Mouse (Mus musculus) liver, embryonic 13.5 days (tissue): ENCODE results near the gene Nusap1. TPM values are rescaled to one million over a fixed set of nuclear protein-coding genes. Genes with fewer than 3 reads are reported as not detected.
"Not testable (repeated sequence)": the region's sequence is repeated elsewhere in the genome, so short reads cannot be mapped to it uniquely, and the experiment has no call there.

Source experiments
- ATAC-seq: fragments of 200-750 bp; cut with Nextera tagmentation; 2 replicates; pipeline ENCODE4 v1.8.0; 2017; ENCODE audit warnings: low read depth, mild to moderate bottlenecking, moderate number of reproducible peaks, moderate library complexity
- DNase-seq: peaks from one replicate; pipeline ENCODE4 v3.0.0; 2022
- H3K27ac ChIP-seq: fragments of 300-500 bp; sonication (generic); 2 replicates; pipeline ENCODE4 v1.5.1; 2015; ENCODE audit warnings: moderate library complexity, mild to moderate bottlenecking, inconsistent platforms
- H3K27me3 ChIP-seq: fragments of 300-500 bp; sonication (generic); 2 replicates; pipeline ENCODE4 v1.6.1; 2015; ENCODE audit warnings: mild to moderate bottlenecking, inconsistent platforms
- H3K36me3 ChIP-seq: fragments of 300-500 bp; sonication (generic); 2 replicates; pipeline ENCODE4 v1.6.1; 2015; ENCODE audit warnings: mild to moderate bottlenecking, inconsistent platforms
- H3K4me1 ChIP-seq: fragments of 300-500 bp; sonication (generic); replicated peaks from 2 replicates; pipeline ENCODE4 v1.6.1; 2015; ENCODE audit warnings: inconsistent platforms
- H3K4me2 ChIP-seq: fragments of 300-500 bp; sonication (generic); 2 replicates; pipeline ENCODE4 v1.6.1; 2015; ENCODE audit warnings: inconsistent platforms, mild to moderate bottlenecking, moderate library complexity
- H3K4me3 ChIP-seq: fragments of 300-500 bp; sonication (generic); replicated peaks from 2 replicates; pipeline ENCODE4 v1.5.1; 2015; ENCODE audit warnings: mild to moderate bottlenecking, inconsistent platforms
- H3K9ac ChIP-seq: fragments of 300-500 bp; sonication (generic); 2 replicates; pipeline ENCODE4 v1.6.1; 2015; ENCODE audit warnings: mild to moderate bottlenecking, inconsistent platforms
- H3K9me3 ChIP-seq: fragments of 300-500 bp; sonication (generic); replicated peaks from 2 replicates; pipeline ENCODE4 v1.6.1; 2016; ENCODE audit warnings: inconsistent platforms
- WGBS: fragments of 180-500 bp; shearing (Covaris S2); methylation state at CpG from one replicate; pipeline ENCODE4 v1.1.7; 2015; ENCODE audit not compliant: insufficient replicate concordance; 5-methylcytosine and 5-hydroxymethylcytosine counted together
- polyA plus RNA-seq: library from polyadenylated mRNA; unstranded; fragments of >200 nt; fragmentation: Nextera tagmentation; extraction: Ambion mirVana; gene quantifications from 2 replicates; pipeline ENCODE4 v1.2.1, GENCODE M21; 2015

Gene Nusap1
- polyA plus RNA-seq, 1 experiment from 2014 or later = 90.6 TPM

GRCm38 (mm10) chr2:119601027-119601426 is 17.1 kb upstream of the Nusap1 start:
- DNase-seq (no peak), ATAC-seq (no peak)
- Histone ChIP-seq H3K27ac (no peak overlapping the region), H3K4me3 (no peak overlapping the region), H3K27me3 (no peaks in the 10 kb centered on the region), H3K36me3 (peaks cover 78% of the 10 kb centered on the region), H3K9me3 (no peaks in the 10 kb centered on the region), H3K4me1 (peaks cover 76% of the 10 kb centered on the region), H3K9ac (no peak overlapping the region), H3K4me2 (0 out of 2 replicates have a peak overlapping the region, but pooled peaks have one; percentile 33)
- WGBS = 94% methylated on average over 4 of the region's 4 CpGs

DNA sequence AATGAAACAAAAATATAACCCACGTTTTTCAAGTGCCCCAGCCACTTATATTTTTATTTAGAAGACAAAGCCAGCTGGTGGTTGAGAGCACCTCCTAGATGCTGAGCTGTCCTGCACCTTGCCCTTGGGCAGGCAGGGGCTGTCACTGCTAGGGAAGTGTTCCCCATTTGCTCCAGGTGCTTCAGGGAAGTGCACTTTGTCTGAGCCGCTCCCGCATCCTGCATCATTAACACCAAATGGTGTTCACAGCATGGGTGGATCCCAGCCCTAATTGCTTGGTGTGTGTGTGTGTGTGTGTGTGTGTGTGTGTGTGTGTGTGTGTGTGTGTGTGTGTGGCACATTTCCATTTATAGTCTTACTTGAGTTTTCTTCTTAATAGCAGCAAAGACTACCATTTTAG is 16.5 kb upstream of the Nusap1 start:
- Histone ChIP-seq H3K4me1 (peaks cover 76% of the 10 kb centered on the region), H3K36me3 (peaks cover 78% of the 10 kb centered on the region), H3K9ac (peak overlapping the region; percentile 17; the same call in 1 of the 2 replicates), H3K4me2 (peak overlapping the region; percentile 33), H3K27ac (peak overlapping the region; percentile 64; the same call in 1 of the 2 replicates)
- H3K27me3 ChIP-seq, DNase-seq, ATAC-seq, H3K9me3 ChIP-seq, H3K4me3 ChIP-seq: not testable (repeated sequence)
- 79% methylated on average over 3 of the region's 3 CpGs for WGBS

DNA sequence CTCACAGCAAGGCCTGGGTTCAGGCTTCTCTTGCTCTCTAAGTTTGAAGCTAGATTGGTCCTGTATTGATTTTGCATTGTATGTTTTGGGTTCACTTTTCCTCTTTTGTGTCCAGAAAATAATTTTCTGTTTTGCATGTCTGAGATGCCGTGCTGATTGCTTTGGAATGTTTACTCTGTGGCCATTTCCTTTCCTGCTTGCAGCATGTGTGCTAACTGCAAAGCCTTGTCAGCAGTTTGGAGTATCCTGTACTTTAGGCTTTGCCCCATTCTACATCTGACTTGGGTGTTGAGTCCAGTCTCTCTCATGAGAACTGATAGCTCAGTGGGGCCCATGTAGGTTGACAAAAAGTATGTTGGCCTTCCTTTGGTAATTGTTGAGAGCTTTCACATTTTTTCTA is 15.6 kb upstream of the Nusap1 start:
- Histone ChIP-seq H3K27me3 (no peaks in the 10 kb centered on the region), H3K9me3 (no peaks in the 10 kb centered on the region), H3K4me1 (peaks cover 76% of the 10 kb centered on the region), H3K4me2 (peak overlapping the region; percentile 37), H3K9ac (peak overlapping the region; percentile 57), H3K36me3 (peaks cover 77% of the 10 kb centered on the region), H3K4me3 (peak overlapping the region; percentile 10), H3K27ac (peak overlapping the region; percentile 97)
- DNase-seq (no peak), ATAC-seq (no peak)
- 51% methylated on average over 1 of the region's 1 CpGs for WGBS

DNA sequence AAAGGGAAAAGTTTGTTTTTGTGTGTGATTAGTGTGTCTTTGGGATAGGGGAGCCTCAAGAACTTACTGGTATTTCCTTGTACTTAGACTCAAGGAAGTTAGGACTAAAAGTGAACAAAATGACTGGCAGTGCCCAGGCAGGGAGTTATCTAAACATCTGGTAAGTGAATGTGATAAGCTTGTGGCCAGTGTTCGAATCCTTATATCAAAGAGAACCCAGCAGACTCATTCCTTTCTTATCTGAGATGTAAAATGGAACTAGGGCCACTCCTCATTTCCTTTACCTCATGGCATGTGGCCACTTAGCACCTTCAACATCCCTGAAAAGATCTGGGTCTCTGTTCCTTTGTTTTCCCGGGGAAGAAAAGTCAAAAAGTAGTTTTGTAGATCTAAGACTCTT is 14.2 kb upstream of the Nusap1 start:
- 23% methylated on average over 2 of the region's 2 CpGs for WGBS
- peak overlapping the region; percentile 58 for H3K9ac ChIP-seq

GRCm38 (mm10) chr2:119605361-119605973 is 12.6 kb upstream of the Nusap1 start:
- peaks cover 68% of the 10 kb centered on the region for H3K4me1 ChIP-seq
- peak overlapping the region; percentile 53 for H3K9ac ChIP-seq
- DNase-seq (peak; percentile 70), ATAC-seq (peak; percentile 91)
- H3K36me3 ChIP-seq = peaks cover 80% of the 10 kb centered on the region
- peak overlapping the region; percentile 32; the same call in 1 of the 2 replicates for H3K4me3 ChIP-seq
- peak overlapping the region; percentile 48 for H3K4me2 ChIP-seq
- H3K9me3 ChIP-seq = no peaks in the 10 kb centered on the region
- WGBS = 24% methylated on average over 6 of the region's 6 CpGs
- H3K27ac ChIP-seq = peak overlapping the region; percentile 97
- no peaks in the 10 kb centered on the region for H3K27me3 ChIP-seq

More for the DNA sequence above, 14.2 kb upstream of the Nusap1 start:
- H3K36me3 ChIP-seq = peaks cover 78% of the 10 kb centered on the region
- peak; percentile 42 for ATAC-seq
- no peaks in the 10 kb centered on the region for H3K27me3 ChIP-seq
- peak overlapping the region; percentile 32 for H3K4me2 ChIP-seq
- DNase-seq = peak; percentile 39
- peak overlapping the region; percentile 97 for H3K27ac ChIP-seq
- H3K9me3 ChIP-seq = no peaks in the 10 kb centered on the region
- peaks cover 75% of the 10 kb centered on the region for H3K4me1 ChIP-seq
- no peak overlapping the region for H3K4me3 ChIP-seq

DNA sequence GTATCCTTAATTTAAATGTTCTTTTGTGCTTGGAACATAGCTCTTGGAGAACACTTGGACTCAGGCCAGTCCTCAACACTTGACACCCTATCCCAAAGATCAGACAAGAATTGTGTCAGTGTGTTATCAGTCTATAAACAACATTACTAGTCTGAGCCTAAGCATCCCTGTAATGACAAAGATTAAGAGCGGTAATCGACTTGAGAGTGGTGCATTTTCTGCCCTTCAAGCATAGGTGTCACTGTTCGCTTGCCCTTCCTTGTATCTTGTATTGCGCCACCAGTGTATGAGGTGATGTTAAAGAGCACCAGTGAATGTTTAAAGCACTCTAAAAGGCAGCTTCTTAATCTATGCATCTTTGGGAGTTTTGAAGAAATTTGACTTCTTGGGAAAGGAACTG is 11.1 kb upstream of the Nusap1 start:
- Histone ChIP-seq H3K36me3 (peaks cover 83% of the 10 kb centered on the region), H3K27ac (peak overlapping the region; percentile 97), H3K4me3 (no peak overlapping the region), H3K27me3 (no peaks in the 10 kb centered on the region), H3K9me3 (no peaks in the 10 kb centered on the region), H3K4me1 (peaks cover 57% of the 10 kb centered on the region), H3K9ac (no peak overlapping the region), H3K4me2 (no peak overlapping the region)
- DNase-seq = no peak
- peak; percentile 44 for ATAC-seq
- WGBS = 61% methylated on average over 4 of the region's 4 CpGs

- H3K9ac ChIP-seq = peak overlapping the region; percentile 84
- DNase-seq = no peak
- H3K9me3 ChIP-seq = no peaks in the 10 kb centered on the region
- peaks cover 37% of the 10 kb centered on the region for H3K36me3 ChIP-seq
- peak; percentile 68 for ATAC-seq
- WGBS = under 1% methylated on average over 13 of the region's 13 CpGs
- no peaks in the 10 kb centered on the region for H3K27me3 ChIP-seq
- H3K27ac ChIP-seq = peak overlapping the region; percentile 95
- peak overlapping the region; percentile 77 for H3K4me3 ChIP-seq
- peak overlapping the region; percentile 66 for H3K4me2 ChIP-seq
- H3K4me1 ChIP-seq = peaks cover 37% of the 10 kb centered on the region
Observed at GRCm38 (mm10) chr2:119617841-119618198, 278 bp upstream of the Nusap1 start.

- H3K27ac ChIP-seq = peak overlapping the region; percentile 85
- DNase-seq, ATAC-seq, H3K9me3 ChIP-seq, H3K27me3 ChIP-seq: not testable (repeated sequence)
- H3K4me2 ChIP-seq = peak overlapping the region; percentile 75
- 4% methylated on average over 6 of the region's 6 CpGs for WGBS
- peaks cover 39% of the 10 kb centered on the region for H3K36me3 ChIP-seq
- H3K4me3 ChIP-seq = peak overlapping the region; percentile 77
- H3K4me1 ChIP-seq = peaks cover 46% of the 10 kb centered on the region
- H3K9ac ChIP-seq = peak overlapping the region; percentile 80
Observed at GRCm38 (mm10) chr2:119619002-119619401, 904 bp downstream of the Nusap1 start.

DNA sequence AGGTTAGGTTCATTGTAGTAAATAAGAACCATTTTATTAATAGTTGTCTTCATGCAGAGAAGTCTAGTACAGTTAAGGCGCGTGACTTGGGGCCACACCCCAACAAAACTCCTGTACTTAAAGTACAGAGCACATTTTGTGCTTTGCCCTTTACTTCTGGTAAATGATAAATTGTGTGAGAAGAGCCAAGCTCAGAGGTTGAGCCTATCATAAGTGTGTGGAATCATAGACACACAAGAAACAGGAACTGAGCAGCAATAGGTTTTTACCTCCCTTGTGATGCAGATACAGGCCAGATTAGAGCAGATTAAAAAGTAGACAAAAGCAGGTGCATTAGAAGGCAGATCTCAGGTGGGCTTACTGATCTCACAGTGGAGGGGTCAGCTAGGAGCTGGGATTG is 3.2 kb downstream of the Nusap1 start:
- peaks cover 42% of the 10 kb centered on the region for H3K4me1 ChIP-seq
- peak overlapping the region; percentile 77 for H3K4me3 ChIP-seq
- H3K9ac ChIP-seq = peak overlapping the region; percentile 61
- no peaks in the 10 kb centered on the region for H3K9me3 ChIP-seq
- ATAC-seq (no peak), DNase-seq (no peak)
- H3K4me2 ChIP-seq = peak overlapping the region; percentile 75
- H3K36me3 ChIP-seq = peaks cover 48% of the 10 kb centered on the region
- peak overlapping the region; percentile 18; the same call in 1 of the 2 replicates for H3K27ac ChIP-seq
- no peaks in the 10 kb centered on the region for H3K27me3 ChIP-seq
- WGBS = 84% methylated on average over 2 of the region's 2 CpGs

- H3K27me3 ChIP-seq = no peaks in the 10 kb centered on the region
- no peaks in the 10 kb centered on the region for H3K9me3 ChIP-seq
- ATAC-seq = no peak
- H3K9ac ChIP-seq = no peak overlapping the region
- no peak overlapping the region for H3K4me2 ChIP-seq
- no peak overlapping the region for H3K27ac ChIP-seq
- no peaks in the 10 kb centered on the region for H3K4me1 ChIP-seq
- DNase-seq = no peak
- peaks cover 100% of the 10 kb centered on the region for H3K36me3 ChIP-seq
- no peak overlapping the region for H3K4me3 ChIP-seq
- WGBS = 83% methylated on average over 1 of the region's 1 CpGs
Observed at GRCm38 (mm10) chr2:119636781-119637180, 18.7 kb downstream of the Nusap1 start.

GRCm38 (mm10) chr2:119641214-119641912 is 23.3 kb downstream of the Nusap1 start:
- Histone ChIP-seq H3K4me1 (no peaks in the 10 kb centered on the region), H3K9ac (no peak overlapping the region), H3K27ac (no peak overlapping the region), H3K4me2 (no peak overlapping the region), H3K36me3 (peaks cover 100% of the 10 kb centered on the region), H3K27me3 (no peaks in the 10 kb centered on the region), H3K9me3 (no peaks in the 10 kb centered on the region), H3K4me3 (no peak overlapping the region)
- no peak for DNase-seq
- no peak for ATAC-seq
- WGBS = 78% methylated on average over 5 of the region's 5 CpGs
